Mouse (Mus musculus): Measurements from ENCODE around the gene Tpm3-rs7. TPM values are rescaled to one million over a fixed set of nuclear protein-coding genes. Genes with fewer than 3 reads are reported as not detected.
"Not testable (repeated sequence)": the region's sequence is repeated elsewhere in the genome, so short reads cannot be mapped to it uniquely, and the experiment has no call there.

The Tpm3-rs7 gene
- total RNA-seq (2012; rRNA removed) (6.0 and 6.8 TPM in 2 replicates), total RNA-seq (2014; rRNA removed) (29.6 and 35.0 TPM in 2 replicates), polyA plus RNA-seq (2012; ENCODE audit: insufficient read length, low read depth) (11.2 and 33.7 TPM in 2 replicates)

DNA sequence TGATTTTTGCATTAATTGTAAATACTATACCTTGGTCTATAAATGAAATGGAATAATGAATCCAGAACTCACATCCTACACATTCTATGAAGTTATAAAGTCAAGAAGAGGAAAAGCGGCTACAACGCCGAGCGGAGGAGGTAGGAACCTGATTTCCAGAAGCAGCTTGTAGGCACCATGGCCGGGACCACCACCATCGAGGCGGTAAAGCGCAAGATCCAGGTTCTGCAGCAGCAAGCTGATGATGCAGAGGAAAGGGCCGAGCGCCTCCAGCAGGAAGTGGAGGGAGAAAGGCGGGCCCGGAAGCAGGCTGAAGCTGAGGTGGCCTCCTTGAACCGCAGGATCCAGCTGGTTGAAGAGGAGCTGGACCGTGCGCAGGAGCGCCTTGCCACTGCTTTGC, at the start of gene Tpm3-rs7:
TSS of gene Tpm3-rs7 (plus strand) at position 110 of the 400 bp plus-strand sequence.
- H3K27me3 ChIP-seq (replicated peaks); dilution Hi-C loops (cut with MboI; ENCODE audit: extremely low pct_ligation_motif_present, extremely low pct_unique_long_range_greater_than_20kb, low sequenced_read_pairs); in situ Hi-C loops (cut with MboI; ENCODE audit: low pct_ligation_motif_present, low pct_unique_long_range_greater_than_20kb, low sequenced_read_pairs); H3K79me2 ChIP-seq (replicated peaks; ENCODE audit: control insufficient read depth, extremely low read depth, insufficient read depth, poor library complexity, severe bottlenecking); H3K4me3 ChIP-seq (replicated peaks in 1 of 3; ENCODE audit: low read depth in 2 of 3, low read length in 2 of 3, poor library complexity in 1 of 3); DNase-seq (ENCODE audit: extremely low read depth); H3K36me3 ChIP-seq (replicated peaks in 1 of 2; ENCODE audit: control insufficient read depth in 1 of 2, insufficient read depth in 1 of 2, low read length in 1 of 2); H3K4me1 ChIP-seq (ENCODE audit: control insufficient read depth in 1 of 2, insufficient read depth in 2 of 2); H3K27ac ChIP-seq (ENCODE audit: insufficient read depth, low read depth); H3K9ac ChIP-seq (ENCODE audit: insufficient read depth, low read depth); H3K4me2 ChIP-seq (ENCODE audit: insufficient read depth, low read depth, poor library complexity, severe bottlenecking): not testable (repeated sequence)
- H3K9me3 ChIP-seq (replicated peaks; ENCODE audit: low read length): peaks cover 28% of the 10 kb centered on the region

DNA sequence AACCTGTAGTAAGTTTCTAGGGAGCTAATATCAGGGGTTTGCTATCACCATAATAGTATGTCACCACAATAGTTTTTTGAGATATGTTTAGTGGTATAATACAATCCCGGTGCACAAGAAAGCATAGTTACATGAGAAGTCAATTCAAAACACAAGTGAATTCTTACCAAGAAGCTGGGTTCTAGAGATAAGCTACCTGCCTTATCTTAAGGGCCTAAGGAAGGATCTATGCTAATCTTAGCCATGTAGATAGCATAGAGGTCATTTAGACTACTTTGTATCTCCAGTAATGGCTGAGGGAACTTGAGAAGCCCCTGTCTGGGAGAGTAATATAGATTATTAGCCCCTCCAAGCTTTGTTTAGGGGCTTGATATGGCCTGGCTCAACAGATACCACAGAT, 2.6 kb downstream of the Tpm3-rs7 start:
- H3K4me1 ChIP-seq (ENCODE audit: control insufficient read depth in 1 of 2, insufficient read depth in 2 of 2): no peaks in the 10 kb centered on the region
- in situ Hi-C loops (cut with MboI; ENCODE audit: low pct_ligation_motif_present, low pct_unique_long_range_greater_than_20kb, low sequenced_read_pairs) (no loop called here), dilution Hi-C loops (cut with MboI; ENCODE audit: extremely low pct_ligation_motif_present, extremely low pct_unique_long_range_greater_than_20kb, low sequenced_read_pairs) (no loop called here)
- H3K79me2 ChIP-seq (replicated peaks; ENCODE audit: control insufficient read depth, extremely low read depth, insufficient read depth, poor library complexity, severe bottlenecking): no peaks in the 10 kb centered on the region
- H3K27ac ChIP-seq (ENCODE audit: insufficient read depth, low read depth): no peak overlapping the region
- no peak overlapping the region for H3K4me3 ChIP-seq (replicated peaks in 1 of 3; ENCODE audit: low read depth in 2 of 3, low read length in 2 of 3, poor library complexity in 1 of 3)
- DNase-seq (ENCODE audit: extremely low read depth): no peak
- no peaks in the 10 kb centered on the region for H3K27me3 ChIP-seq (replicated peaks)
- H3K9me3 ChIP-seq (replicated peaks; ENCODE audit: low read length): peaks cover 24% of the 10 kb centered on the region
- no peaks in the 10 kb centered on the region for H3K36me3 ChIP-seq (replicated peaks in 1 of 2; ENCODE audit: control insufficient read depth in 1 of 2, insufficient read depth in 1 of 2, low read length in 1 of 2)
- H3K9ac ChIP-seq (ENCODE audit: insufficient read depth, low read depth): no peak overlapping the region
- TF ChIP-seq RCOR1 (conservative IDR thresholded peaks at IDR 0.05; ENCODE audit: low read depth, low read length): no peak
- TF ChIP-seq ELF1 (IDR thresholded peaks at IDR 0.05; ENCODE audit: low read depth, low read length): no peak
- TF ChIP-seq USF2 (conservative IDR thresholded peaks at IDR 0.05; ENCODE audit: low read depth, low read length): no peak
- TF ChIP-seq BHLHE40 (IDR thresholded peaks at IDR 0.05; ENCODE audit: low read depth, low read length): no peak
- TF ChIP-seq POLR2AphosphoS2 (IDR thresholded peaks at IDR 0.05; ENCODE audit: low read depth, low read length): no peak
- no peak for TF ChIP-seq MYC (IDR thresholded peaks at IDR 0.05; ENCODE audit: low read depth, low read length)
- no peak for TF ChIP-seq NELFE (IDR thresholded peaks at IDR 0.05; ENCODE audit: low read depth, low read length)
- no peak overlapping the region for H3K4me2 ChIP-seq (ENCODE audit: insufficient read depth, low read depth, poor library complexity, severe bottlenecking)

- in situ Hi-C loops (cut with MboI; ENCODE audit: low pct_ligation_motif_present, low pct_unique_long_range_greater_than_20kb, low sequenced_read_pairs): no loop called here
- TF ChIP-seq SIN3A (IDR thresholded peaks at IDR 0.05; ENCODE audit: low read length): no peak
- TF ChIP-seq CHD1 (IDR thresholded peaks at IDR 0.05; ENCODE audit: low read depth, low read length): no peak
- no peak for TF ChIP-seq ZC3H11A (IDR thresholded peaks at IDR 0.05; ENCODE audit: low read depth, low read length)
- no peak for TF ChIP-seq GABPA (IDR thresholded peaks at IDR 0.05; ENCODE audit: insufficient replicate concordance, low read depth, low read length)
- TF ChIP-seq ELF1 (IDR thresholded peaks at IDR 0.05; ENCODE audit: low read depth, low read length): no peak
- no peak for TF ChIP-seq USF1 (IDR thresholded peaks at IDR 0.05; ENCODE audit: low read depth, low read length)
- TF ChIP-seq POLR2A (IDR thresholded peaks at IDR 0.05; ENCODE audit: low read depth, low read length): no peak
- no peak for TF ChIP-seq NELFE (IDR thresholded peaks at IDR 0.05; ENCODE audit: low read depth, low read length)
- TF ChIP-seq MXI1 (IDR thresholded peaks at IDR 0.05; ENCODE audit: low read depth, low read length): no peak
- no peak for TF ChIP-seq ZNF384 (IDR thresholded peaks at IDR 0.05; ENCODE audit: low read depth, low read length)
- no peak for TF ChIP-seq POLR2AphosphoS2 (IDR thresholded peaks at IDR 0.05; ENCODE audit: low read depth, low read length)
- TF ChIP-seq JUN (IDR thresholded peaks at IDR 0.05; ENCODE audit: insufficient read depth, low read depth, low read length): no peak
- TF ChIP-seq JUND (conservative IDR thresholded peaks at IDR 0.05; ENCODE audit: low read depth, low read length): no peak
- no peak for TF ChIP-seq HCFC1 (IDR thresholded peaks at IDR 0.05; ENCODE audit: low read depth, low read length)
- TF ChIP-seq ETS1 (conservative IDR thresholded peaks at IDR 0.05; ENCODE audit: low read depth, low read length): no peak
- TF ChIP-seq NRF1 (IDR thresholded peaks at IDR 0.05; ENCODE audit: low read depth, low read length): no peak
- TF ChIP-seq USF2 (conservative IDR thresholded peaks at IDR 0.05; ENCODE audit: low read depth, low read length): no peak
- no peak for TF ChIP-seq TBP (conservative IDR thresholded peaks at IDR 0.05; ENCODE audit: low read depth, low read length)
- TF ChIP-seq RCOR1 (conservative IDR thresholded peaks at IDR 0.05; ENCODE audit: low read depth, low read length): no peak
- TF ChIP-seq ZKSCAN1 (IDR thresholded peaks at IDR 0.05; ENCODE audit: borderline replicate concordance, low read depth, low read length): no peak
- Histone ChIP-seq H3K4me3 (replicated peaks in 1 of 3; ENCODE audit: low read depth in 2 of 3, low read length in 2 of 3, poor library complexity in 1 of 3) (no peak overlapping the region), H3K9me3 (replicated peaks; ENCODE audit: low read length) (peaks cover 21% of the 10 kb centered on the region), H3K9ac (ENCODE audit: insufficient read depth, low read depth) (no peak overlapping the region), H3K4me1 (ENCODE audit: control insufficient read depth in 1 of 2, insufficient read depth in 2 of 2) (no peaks in the 10 kb centered on the region), H3K36me3 (replicated peaks in 1 of 2; ENCODE audit: control insufficient read depth in 1 of 2, insufficient read depth in 1 of 2, low read length in 1 of 2) (no peaks in the 10 kb centered on the region), H3K27me3 (replicated peaks) (no peaks in the 10 kb centered on the region), H3K4me2 (ENCODE audit: insufficient read depth, low read depth, poor library complexity, severe bottlenecking) (no peak overlapping the region), H3K27ac (ENCODE audit: insufficient read depth, low read depth) (no peak overlapping the region), H3K79me2 (replicated peaks; ENCODE audit: control insufficient read depth, extremely low read depth, insufficient read depth, poor library complexity, severe bottlenecking) (no peaks in the 10 kb centered on the region)
- no peak for DNase-seq (ENCODE audit: extremely low read depth)
- dilution Hi-C loops (cut with MboI; ENCODE audit: extremely low pct_ligation_motif_present, extremely low pct_unique_long_range_greater_than_20kb, low sequenced_read_pairs): no loop called here
Observed at GRCm38 (mm10) chr14:113363361-113363760, 49.0 kb downstream of the Tpm3-rs7 start.

Data from CH12.LX (cell line).